Mouse (Mus musculus) right cerebral cortex, adult 2 months (tissue): ENCODE data around the gene Plpp1.

Source experiments
- DNase-seq, 2 experiments: peaks; one replicate each; pipeline ENCODE4 v3.0.0; 2021 to 2022; ENCODE audit warnings: low spot score in 2 of 2

Plpp1 gene

DNA sequence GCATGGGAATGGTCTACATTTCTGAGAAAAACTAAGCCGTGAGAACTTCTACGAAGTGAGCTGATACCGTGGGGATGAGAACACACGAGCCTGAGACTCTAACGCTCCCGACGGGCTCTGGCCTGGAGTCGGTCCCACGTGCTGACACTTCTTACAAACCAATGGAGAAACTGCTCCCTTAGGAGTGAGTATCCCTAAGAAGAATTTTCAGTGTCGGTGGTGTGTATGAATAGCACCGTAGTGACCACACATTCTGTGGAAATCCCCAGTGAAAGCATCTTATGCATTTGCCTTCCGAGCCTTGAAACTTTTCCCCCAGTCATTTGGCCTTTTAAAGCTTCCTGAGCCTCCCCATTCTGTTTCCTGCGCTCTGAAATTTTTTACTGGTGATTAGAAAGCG, 27.7 kb upstream of the Plpp1 start:
- DNase-seq: no peak

DNA sequence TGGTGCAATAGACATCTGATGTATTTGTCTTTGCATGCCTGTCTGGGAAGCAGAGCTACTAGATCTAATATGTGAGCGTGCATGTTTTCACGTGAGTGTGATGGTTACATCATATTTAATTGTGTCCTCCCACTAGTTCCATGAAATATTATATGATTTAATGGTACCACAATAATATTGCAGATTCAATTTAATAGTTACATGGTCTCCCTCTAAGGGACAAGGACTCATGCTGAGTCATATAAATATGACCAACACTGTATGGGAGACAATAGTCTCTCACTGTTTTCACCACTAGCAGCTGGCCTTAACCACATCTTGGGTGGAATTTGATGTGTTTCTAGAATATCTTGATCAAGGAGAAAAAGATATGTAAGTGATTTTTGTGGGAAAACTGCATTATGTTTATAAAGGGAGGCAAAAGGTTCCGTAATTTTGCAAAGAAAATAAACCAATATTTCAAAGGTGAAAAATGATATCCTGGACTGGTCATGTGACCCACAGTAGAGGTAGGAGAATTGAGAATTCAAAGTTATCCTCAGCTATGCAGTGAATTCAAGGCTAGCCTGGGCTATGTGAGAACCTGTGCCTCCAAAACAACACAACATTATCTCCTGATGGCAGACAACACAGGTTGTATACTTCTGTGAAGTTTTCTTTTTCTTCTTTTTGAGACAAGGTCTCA, 26.5 kb upstream of the Plpp1 start:
- DNase-seq: no peak

DNA sequence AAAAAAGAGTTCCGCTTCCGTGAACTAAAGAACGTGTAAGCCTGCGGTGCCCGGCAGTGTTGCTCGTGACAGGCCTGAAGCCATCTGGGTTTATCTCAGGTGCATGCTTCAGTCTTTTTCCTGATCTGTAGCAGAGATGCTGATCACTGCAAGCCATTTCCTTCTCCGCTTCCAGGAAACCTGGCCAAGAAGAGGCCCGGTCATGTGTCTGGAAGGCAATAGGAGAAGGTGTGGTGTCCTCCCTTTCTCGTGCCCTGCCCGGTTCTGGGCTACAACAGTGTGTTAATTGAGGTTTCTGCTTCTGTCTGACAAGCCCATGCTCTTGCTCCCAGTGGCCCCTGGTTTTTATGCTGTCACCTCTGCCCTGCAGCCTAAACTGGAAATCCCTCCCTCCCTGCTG, 24.7 kb upstream of the Plpp1 start:
- no peak for DNase-seq

DNA sequence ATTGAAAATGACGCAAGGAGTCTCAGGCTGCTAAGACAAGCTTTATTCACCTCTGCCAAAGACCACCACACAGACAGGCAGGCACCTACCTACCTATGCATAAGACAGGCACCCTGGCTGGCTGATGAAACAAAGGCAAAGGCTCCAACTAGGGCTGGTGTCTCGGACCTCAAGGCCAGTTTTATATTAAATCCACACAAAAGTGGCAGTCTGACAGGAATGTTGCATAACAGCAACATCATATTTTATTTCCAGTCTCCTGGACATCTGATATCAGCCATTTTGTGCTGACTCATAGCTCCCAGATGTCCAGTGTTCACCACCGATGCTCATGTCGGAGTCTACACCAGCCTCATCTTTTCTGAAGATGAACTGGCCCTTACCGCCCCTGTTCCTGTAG, 22.2 kb upstream of the Plpp1 start:
- no peak for DNase-seq

DNA sequence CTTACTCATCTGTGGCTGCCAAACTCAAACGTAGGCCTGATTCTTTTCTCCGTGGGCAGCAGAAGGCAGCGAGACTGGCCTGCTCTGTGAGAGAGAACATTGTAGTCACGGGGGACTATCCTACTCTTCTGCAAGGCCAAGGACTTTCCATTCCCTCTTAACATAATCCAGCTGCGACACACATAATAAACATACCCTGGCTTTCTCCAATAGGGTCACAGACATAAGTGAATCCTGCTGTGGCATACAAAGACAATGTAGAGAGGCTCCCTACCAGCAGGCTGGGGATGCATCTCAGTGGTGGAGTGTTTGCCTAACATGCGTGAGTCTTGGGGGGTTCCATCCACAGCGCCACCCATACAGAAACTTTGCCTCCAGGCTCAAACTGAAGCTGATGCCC, 15.3 kb upstream of the Plpp1 start:
- no peak for DNase-seq

DNA sequence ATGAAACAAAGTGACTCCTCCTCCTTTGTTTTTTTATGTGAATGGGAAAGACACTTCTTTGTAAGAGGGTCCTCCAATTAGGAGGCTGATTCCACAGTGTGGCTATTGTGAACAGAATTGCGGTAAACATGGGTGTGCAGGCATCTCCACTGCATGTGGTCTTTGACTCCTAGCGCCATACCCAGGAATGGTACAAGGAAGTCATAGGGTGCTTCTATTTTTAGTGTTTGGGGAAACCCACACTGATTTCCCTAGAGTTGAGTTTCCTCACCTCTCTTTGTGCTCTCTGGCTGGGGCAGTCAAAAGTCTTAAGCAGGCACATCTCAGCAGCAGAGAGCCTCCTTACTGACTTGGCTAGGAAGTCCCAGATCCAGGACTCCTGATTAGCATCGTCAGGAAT, 14.4 kb upstream of the Plpp1 start:
- no peak for DNase-seq

DNA sequence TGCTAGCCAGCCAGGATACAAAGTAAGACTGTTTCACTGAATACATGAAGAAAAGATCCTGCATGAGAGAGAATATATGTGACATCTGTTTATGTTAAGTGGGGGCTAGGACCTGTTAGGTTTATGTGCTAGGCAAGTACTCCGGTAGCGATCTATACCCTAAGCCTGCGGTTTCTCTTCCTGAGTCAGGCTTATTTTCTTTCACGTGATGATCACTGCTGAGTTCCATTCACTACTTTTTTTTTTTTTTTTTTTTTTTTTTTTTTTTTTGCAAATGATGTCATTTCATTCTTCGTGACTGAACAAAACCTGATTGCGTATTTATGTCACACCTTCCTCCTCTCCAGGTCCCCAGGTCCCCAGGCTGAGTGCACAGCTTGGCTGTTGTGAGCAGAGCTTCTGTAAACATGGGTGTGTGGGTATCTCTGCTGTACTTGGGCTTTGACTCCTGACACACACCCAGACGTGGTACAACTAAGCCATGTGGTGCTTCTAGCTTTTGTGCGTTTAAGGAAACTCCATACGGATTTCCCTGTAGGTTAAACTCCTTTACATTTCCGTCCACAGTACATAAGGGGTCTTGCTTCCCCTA, 13.6 kb upstream of the Plpp1 start:
- DNase-seq: no peak

DNA sequence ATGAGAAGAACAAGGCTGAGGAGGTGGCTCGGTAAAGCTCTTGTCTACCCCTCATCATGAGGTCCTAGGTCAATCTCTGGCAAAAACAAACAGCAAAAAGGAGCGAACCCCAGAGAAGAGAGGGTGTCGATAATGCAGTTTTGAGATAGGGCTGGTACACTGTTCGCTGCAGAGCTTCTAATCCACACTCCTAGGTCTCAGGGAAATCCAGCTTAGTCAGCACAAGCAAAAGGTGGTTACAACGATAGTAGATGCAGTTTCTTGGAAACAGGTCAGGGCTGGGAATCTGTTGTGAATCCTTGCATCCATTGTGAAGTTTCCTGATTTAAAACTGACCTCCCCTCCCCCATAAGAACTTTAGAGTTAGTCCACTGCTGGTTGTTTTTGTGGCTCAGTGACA, 9.8 kb upstream of the Plpp1 start:
- DNase-seq: no peak

DNA sequence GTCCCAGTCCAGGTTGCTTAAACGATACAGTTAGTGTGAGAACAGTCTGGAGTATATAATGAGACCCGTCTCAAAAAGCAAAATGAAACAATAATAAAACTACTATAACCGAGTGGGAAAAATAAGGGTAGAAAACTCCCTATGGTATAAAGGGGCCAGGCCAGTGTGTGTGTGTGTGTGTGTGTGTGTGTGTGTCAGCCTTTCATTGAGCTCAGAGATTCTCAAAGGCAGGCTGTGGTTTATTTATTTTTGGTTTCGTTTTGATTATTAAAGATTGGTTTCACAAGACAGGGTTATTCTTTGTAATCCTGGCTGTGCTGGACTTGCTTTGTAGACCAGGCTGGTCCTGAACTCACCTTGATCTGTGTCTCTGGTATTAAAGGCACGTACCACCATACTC, 8.7 kb upstream of the Plpp1 start:
- no peak for DNase-seq

DNA sequence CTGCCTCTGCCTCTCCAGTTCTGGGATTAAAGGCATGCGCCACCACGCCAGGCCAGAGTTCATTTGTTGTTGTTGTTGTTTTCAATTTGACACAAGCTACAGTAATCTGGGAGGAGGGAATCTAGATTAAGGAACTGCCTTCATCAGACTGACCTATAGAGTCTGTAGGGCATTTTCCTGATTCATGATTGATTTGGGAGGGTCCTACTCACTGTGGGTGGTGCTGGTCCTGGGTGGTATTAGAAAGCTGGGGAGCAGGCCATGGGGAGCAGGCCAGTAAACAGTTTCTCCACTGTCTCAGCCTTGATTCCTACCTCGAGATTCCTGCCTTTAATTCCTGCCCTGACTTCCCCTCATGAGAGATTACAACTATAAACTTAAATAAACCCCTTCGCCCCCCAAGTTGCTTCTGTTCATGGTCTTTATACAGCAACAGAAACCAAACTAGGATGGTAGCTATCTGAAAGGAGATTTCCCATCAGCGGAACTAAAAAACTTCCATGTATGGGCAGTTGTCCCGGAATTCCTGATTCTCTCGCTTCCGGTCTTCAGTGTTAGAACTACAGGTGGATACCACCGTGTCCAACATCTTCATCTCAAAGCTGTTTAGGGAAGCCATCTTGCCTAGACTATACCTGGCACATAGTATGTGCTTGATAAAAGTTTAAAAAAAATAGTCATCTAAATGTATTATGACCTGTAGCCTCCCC, 2.2 kb upstream of the Plpp1 start:
- no peak for DNase-seq

DNA sequence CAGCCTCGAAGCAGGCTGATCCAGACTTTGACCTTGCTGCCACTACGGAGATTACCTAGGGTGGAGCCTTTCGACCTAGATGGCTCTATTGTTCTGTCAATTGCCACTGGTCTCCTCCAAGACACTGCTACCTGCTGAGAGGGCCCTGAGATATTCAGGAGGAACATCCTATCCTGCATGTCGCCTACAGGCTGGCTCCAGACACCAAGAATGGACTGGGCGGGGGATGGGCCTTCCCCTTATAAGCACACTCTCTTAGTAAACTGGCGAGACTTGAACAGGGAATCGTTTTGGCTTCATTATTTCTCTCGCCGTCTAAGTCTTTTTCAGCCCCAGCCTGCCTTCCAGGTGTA, 1.7 kb upstream of the Plpp1 start:
- DNase-seq: no peak

DNA sequence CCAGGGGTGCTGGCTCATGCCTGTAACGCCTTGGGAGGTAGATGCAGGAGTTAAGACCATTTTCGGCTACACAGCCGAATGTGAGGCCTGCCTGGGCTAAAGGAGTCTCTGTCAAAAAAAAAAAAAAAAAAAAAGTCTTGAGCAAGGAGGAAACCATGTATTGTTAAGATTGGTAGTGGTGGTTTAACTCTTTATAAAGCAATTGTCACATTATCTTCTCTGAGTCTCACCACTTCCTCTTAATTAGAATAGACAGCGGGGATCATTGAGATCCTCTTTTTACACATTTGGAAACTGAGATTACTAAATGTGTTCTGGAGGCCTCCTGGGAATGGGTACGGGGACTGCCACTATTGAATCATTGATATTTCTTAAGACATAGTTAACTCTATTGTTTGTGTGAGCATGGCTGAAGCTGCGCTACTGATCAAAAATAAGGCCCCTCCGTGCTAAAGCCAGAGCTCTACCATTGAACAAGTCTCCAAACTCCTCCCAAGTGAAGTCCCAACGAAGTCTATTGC, 811 bp upstream of the Plpp1 start:
- no peak for DNase-seq

DNA sequence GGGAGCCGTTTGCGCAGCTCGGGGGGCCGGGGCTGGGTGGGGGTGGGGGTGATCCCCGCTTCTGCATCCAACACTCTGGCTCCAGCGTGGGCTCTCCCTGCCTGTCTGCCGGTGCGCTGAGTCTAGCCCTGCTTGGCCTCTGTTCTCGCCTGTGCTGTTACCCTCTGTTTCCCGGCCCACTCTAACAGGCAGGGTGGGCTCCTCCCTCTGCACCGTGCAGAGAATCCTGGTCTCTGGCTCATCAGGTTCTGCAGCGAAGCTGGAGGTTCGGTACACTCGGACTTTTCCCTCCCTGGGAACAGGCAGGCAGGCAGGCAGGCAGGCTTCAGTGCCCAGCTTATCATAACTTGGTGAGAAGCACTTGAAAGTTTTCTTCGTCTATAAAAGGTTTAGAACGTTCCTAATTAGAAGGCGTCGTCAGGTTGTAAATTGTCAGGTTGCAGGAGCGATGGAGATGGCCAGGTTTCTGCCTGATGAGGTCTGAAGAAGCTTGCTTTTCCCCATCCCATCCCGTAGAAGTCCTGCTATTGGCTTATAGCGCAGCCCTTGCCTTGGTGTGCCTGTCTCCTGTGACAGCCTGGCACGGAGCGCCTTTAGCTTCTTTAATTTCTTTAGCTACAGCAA, 901 bp downstream of the Plpp1 start:
- DNase-seq: peak; percentile 33 to 49

DNA sequence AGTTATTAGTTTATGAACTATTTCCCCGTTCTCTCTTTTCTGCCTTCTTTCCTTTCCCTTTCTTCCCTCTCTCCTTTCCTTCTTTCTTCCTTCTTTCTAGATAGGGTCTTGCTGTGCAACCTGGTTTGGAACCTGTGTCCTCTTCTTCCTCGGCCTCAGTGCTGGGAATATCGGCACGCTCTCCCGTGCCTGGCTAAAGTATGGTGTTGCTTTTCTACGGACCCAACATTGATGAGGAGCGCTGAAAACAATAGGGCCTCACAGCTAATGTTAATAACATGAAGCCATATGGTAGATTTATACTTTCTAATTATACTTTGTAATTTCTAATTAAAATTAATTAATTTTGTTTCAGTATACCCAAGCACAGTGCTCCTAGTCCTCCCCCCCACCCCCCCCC, 2.5 kb downstream of the Plpp1 start:
- no peak for DNase-seq

DNA sequence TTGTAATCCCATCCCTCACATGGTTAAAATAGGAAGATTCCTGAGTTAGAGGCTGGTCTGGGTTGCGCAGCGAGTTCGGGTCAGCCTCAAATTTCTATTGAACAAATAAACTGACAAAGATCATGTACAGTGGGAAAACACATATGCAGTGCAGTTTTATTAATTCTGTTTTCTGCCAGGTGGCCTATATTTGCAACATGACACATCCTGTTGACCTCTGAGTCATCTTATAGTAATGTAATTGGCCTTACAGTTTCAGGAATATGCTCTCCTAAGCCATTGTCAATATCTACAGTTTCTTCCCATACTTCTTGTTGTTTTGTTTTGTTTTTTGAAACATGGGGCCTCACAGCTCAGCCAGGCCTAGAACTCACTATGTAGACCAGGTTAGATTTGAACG, 3.1 kb downstream of the Plpp1 start:
- DNase-seq: no peak

DNA sequence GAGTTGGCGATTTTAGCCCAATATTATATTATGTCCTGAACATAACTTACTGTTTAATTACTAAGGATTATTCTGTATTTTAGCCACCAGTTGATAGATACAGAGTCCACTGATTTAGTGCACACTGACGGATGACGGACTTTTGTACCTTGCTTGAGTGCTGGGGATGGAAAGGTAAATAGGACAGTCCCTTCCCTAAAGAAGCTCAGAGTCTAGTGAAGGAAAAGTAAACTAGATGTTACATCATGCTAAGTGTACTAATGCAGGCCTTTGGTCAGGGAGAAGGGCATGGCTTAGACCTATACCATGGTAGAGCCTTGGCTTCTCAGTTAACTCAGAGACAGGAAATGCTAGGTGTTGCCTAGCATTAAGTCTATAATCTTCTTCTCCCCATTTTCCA, 4.9 kb downstream of the Plpp1 start:
- DNase-seq: no peak

DNA sequence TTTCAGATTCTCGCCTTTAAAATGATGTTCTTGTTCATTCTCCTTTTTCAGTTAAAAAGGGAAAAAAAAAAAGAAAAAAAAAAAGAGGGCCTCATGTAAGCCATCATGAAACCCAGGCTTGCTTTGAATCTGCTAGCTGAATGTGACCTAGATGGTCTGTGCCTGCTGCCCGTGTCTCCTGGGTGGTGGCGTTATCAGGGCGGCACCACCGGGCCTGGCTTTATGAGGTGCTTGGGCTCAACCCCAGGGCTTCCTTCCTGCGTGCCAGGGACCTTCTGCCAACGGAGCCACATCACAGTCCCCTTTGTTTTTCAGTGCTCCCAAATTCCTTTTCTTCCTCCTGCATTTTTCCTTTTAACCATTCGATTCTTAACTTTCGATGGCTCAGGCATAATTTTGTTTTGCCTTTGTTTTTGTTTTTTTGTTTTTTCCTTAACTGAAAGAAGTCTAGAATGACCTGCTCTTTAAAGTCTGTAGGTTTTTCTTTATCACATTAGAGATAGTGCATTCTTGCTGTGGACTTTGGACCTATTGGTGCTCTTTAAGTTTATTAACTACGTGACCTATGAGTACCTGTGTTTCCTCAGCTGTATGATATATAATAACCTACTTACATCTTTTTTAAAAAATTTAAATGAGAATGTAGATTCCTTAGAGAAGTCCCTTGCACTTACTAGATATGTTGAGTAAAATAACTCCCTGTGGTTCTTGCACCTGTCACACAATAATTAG, 7.5 kb downstream of the Plpp1 start:
- no peak for DNase-seq

DNA sequence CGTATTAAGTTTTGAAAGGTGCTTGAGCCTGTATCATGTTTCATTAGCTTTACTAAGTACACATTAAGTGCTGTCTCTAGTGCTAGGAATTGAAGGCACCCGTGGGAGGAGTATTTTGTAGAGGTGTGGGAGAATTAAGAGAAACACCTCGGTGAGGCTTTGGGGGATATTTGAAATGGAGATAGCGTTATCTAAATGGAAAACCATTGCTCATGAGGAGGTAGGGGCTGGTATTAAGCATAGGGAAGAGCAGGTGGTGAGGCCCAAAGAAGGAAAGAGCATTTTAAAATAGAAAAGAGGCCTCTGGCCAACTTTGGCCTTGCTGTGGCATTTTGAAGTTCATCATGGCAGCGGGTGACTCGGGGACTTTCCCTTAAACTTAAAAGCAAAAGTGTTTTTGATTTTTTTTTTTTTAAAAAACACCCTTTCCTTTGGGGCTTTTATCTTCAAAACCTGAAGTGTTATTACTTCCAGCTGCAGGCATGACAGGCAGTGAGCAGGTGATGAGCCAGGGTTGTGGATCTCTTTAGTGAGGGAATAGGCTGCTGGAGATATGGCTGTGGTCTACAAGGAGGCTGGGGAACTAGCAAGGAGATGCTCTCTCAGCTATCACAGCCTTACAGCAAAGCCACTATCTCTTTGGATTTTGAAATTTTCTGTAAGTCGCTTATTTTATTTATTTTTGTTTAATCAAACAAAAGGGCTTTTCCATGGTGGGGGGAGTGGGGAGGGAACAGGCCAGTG, 9.1 kb downstream of the Plpp1 start:
- no peak for DNase-seq

DNA sequence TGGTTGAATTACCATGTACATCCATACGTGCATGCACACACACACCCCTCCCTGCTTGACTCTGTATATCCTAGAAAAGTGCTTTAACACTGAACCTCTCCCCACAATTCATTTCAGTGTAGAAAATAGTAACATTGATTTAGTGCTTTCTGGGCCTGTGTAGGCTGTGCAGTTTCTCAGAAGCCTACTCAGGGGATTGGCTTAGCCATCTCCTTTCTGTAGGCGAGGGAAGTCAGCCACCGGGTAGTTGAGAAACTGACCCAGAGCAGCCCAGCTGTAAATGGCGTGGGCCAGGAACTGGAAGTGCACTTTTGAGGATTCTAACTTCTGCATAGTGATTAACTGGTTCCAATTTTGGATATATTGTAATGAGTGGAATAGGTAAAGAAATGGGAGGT, 9.7 kb downstream of the Plpp1 start:
- peak; percentile 11 to 16 for DNase-seq

DNA sequence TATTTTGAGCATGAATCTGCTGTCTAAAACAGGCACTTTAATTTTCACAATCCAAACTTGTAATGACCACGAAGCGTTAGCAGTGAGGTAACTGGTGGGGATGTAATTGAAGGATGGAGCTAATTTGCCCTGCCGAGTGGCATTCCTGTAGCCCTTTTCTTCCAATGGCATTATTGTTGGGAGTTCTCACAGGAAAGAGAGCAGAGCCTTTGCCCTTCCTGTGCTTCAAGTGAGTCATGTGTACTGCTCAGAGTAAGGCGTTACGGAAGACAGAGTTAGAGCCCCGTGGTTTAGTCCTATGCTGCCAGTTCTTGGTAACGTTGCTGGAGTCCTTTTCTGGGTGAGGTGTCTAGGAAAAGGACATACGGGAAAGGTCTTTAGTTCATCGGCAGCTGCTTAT, 10.2 kb downstream of the Plpp1 start:
- no peak for DNase-seq

DNA sequence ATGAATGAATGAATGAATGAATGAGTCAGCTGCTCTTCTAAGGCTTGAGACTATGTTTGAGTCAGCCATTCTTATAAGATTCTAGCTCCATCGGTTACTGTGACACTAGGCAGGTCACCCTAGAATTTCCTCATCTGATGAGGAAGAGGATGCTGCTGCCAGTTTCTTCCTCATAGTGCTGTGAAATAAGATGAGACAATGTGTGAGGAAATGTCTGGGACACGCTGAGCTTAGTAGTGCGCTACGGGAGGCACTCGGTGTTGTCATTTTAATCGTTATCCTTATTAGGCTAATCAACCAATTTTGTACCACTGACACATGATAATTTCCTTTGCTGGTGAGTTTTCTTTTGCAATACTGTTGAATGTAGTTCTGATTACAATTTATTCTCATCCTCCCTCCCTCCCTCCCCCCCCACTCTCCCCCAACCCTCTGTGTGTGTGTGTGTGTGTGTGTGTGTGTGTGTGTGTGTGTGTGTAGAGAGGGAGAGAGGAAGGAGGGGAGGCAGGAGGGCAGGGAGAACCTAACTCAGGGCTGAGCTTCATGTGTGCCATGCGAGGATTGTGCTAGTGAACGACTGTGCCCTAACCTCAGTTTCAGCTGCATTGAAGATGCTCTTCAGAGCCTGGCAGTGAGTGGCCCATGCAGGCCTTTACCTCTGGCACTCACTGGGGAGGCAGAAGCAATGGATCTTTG, 11.3 kb downstream of the Plpp1 start:
- no peak for DNase-seq
